Mouse (Mus musculus): ENCODE measurements around the gene 4930432K21Rik. TPM values are rescaled to one million over a fixed set of nuclear protein-coding genes. Genes with fewer than 3 reads are reported as not detected.

4930432K21Rik gene
- total and polyA plus RNA-seq, 2 experiments from 2014 or later = 2.7 to 5.9 TPM

DNA sequence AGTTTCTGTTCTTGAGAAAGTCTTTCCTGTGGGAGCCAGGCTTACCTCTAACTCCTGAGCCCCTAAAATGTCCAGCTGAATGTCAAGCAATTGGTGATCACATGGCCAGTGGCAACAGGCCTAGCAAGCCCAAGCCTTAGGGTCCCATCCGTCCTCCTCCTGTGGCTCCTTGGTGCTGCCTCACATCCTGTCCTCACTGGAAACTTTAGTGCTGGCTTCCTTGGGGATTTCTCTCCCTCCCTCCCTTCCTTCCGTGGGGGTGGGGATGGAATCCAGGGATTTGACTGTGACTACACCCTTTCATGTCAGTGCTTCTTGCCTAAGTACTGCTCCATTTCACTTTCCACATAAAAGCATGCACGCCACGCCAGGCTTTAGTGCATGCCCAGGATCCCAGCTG is 41.8 kb downstream of the 4930432K21Rik start:
- TF ChIP-seq CTCF (IDR thresholded peaks at IDR 0.05; ENCODE audit: low read depth) = no peak

DNA sequence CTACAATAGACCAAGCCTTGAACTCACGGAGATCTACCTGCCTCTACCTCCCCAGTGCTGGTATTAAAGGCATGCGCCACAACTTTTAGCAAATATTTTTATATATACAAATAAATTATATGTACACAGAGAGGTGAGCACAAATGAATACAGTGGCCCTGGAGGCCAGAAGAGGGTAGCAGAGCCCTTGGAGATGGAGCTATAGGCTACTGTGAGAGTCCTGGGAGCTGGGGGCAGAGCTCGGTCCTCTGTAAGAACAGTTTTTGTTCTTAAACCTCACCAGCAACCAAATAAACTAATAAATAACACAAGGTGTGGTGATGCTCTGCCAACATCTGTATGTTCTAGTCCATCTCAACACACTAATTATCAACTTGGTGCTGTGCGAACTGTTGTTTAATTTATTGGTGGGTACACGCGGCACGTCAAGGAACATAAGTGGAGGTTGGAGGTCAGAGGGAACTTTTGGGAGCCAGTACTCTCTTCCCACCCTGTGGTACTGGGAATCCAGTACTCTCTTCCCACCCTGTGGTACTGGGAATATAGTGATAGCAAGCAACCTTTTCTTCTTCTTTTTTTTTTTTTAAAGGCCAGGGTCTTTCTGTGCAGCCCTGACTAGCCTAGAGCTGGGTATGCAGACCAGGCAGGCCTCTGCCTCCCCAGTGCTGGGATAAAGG is 42.5 kb downstream of the 4930432K21Rik start:
- DNase-seq (ENCODE audit: low spot score) = no peak
- 95% methylated on average over 7 of the region's 7 CpGs for WGBS
- ATAC-seq = no peak
- Histone ChIP-seq H3K4me2 (ENCODE audit: low read depth, low read length) (no peak overlapping the region), H3K4me1 (ENCODE audit: insufficient read depth, low read length) (no peaks in the 10 kb centered on the region; the same call in 1 of the 2 replicates), H3K9ac (replicated peaks; ENCODE audit: low read length) (no peak overlapping the region), H3K27me3 (ENCODE audit: insufficient read depth, low read length) (no peaks in the 10 kb centered on the region), H3K9me3 (ENCODE audit: low read length) (no peaks in the 10 kb centered on the region), H3K36me3 (ENCODE audit: insufficient read depth, low read length) (no peaks in the 10 kb centered on the region), H3K4me3 (ENCODE audit: low read length) (no peak overlapping the region), H3K27ac (no peak overlapping the region)
- TF ChIP-seq CTCF (IDR thresholded peaks at IDR 0.05; ENCODE audit: low read depth) = no peak

More for the DNA sequence above, 41.8 kb downstream of the 4930432K21Rik start:
- Histone ChIP-seq H3K4me1 (ENCODE audit: insufficient read depth, low read length) (no peaks in the 10 kb centered on the region; the same call in 1 of the 2 replicates), H3K27ac (no peak overlapping the region), H3K4me3 (ENCODE audit: low read length) (no peak overlapping the region), H3K27me3 (ENCODE audit: insufficient read depth, low read length) (no peaks in the 10 kb centered on the region), H3K4me2 (ENCODE audit: low read depth, low read length) (no peak overlapping the region), H3K9ac (replicated peaks; ENCODE audit: low read length) (no peak overlapping the region), H3K36me3 (ENCODE audit: insufficient read depth, low read length) (no peaks in the 10 kb centered on the region), H3K9me3 (ENCODE audit: low read length) (no peaks in the 10 kb centered on the region)
- no peak for DNase-seq (ENCODE audit: low spot score)
- ATAC-seq = no peak
- WGBS = 65% methylated on average over 4 of the region's 4 CpGs

DNA sequence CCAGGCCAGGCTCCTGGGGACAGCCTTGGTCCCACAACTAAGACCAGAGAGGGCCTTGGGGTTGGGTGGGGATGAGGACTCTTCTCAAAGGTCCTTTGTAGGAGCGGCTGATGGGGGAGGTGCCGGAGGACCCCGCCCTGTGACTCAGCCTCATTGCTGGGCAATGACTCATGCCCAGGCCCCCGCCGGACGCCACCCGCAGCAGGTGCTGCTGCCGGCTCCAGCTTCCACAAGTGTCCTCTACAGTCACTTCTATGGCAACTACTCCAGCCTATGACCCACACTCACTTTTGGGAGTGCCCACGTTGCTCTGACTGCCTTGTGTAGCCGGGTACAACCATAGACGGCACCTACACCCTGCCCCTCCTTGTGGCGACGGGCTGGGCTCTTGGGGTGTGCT is 44.2 kb downstream of the 4930432K21Rik start:
- H3K9ac ChIP-seq (replicated peaks; ENCODE audit: low read length) = no peak overlapping the region
- no peak for TF ChIP-seq CTCF (IDR thresholded peaks at IDR 0.05; ENCODE audit: low read depth)
- no peak for DNase-seq (ENCODE audit: low spot score)
- no peaks in the 10 kb centered on the region for H3K4me1 ChIP-seq (ENCODE audit: insufficient read depth, low read length)
- no peaks in the 10 kb centered on the region for H3K27me3 ChIP-seq (ENCODE audit: insufficient read depth, low read length)
- no peaks in the 10 kb centered on the region for H3K36me3 ChIP-seq (ENCODE audit: insufficient read depth, low read length)
- WGBS = 23% methylated on average over 13 of the region's 13 CpGs
- H3K4me3 ChIP-seq (ENCODE audit: low read length) = no peak overlapping the region
- H3K4me2 ChIP-seq (ENCODE audit: low read depth, low read length) = peak overlapping the region; percentile 43
- no peaks in the 10 kb centered on the region for H3K9me3 ChIP-seq (ENCODE audit: low read length)
- H3K27ac ChIP-seq = peak overlapping the region; percentile 68
- ATAC-seq = peak; percentile 60

DNA sequence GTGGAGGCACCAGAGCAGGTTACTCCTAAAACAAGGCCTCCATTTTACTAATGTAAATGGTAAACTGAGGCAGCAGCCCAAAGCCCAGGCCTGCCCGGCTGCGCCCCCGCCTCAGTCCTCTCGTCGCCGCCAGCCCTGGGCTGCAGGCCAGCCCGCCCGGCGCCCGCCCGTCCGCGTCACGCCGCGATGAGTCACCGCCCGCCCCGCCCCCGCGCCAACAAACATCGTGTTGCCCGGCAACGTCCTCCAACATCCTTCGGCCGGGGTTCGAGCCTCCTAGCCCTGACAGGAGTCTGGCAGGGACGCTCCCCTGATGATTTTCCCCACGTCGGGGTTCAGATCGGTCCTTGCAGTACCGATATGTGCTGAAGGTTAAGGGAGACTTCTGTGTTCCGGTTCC is 44.7 kb downstream of the 4930432K21Rik start:
- Histone ChIP-seq H3K27ac (peak overlapping the region; percentile 68), H3K4me2 (ENCODE audit: low read depth, low read length) (peak overlapping the region; percentile 43), H3K4me1 (ENCODE audit: insufficient read depth, low read length) (no peaks in the 10 kb centered on the region; the same call in 1 of the 2 replicates), H3K9me3 (ENCODE audit: low read length) (no peaks in the 10 kb centered on the region), H3K9ac (replicated peaks; ENCODE audit: low read length) (no peak overlapping the region), H3K36me3 (ENCODE audit: insufficient read depth, low read length) (no peaks in the 10 kb centered on the region), H3K4me3 (ENCODE audit: low read length) (0 out of 2 replicates have a peak overlapping the region, but pooled peaks have one; percentile 7), H3K27me3 (ENCODE audit: insufficient read depth, low read length) (no peaks in the 10 kb centered on the region)
- peak; percentile 77 for DNase-seq (ENCODE audit: low spot score)
- 3% methylated on average over 33 of the region's 33 CpGs for WGBS
- no peak for TF ChIP-seq CTCF (IDR thresholded peaks at IDR 0.05; ENCODE audit: low read depth)
- peak; percentile 70 for ATAC-seq

DNA sequence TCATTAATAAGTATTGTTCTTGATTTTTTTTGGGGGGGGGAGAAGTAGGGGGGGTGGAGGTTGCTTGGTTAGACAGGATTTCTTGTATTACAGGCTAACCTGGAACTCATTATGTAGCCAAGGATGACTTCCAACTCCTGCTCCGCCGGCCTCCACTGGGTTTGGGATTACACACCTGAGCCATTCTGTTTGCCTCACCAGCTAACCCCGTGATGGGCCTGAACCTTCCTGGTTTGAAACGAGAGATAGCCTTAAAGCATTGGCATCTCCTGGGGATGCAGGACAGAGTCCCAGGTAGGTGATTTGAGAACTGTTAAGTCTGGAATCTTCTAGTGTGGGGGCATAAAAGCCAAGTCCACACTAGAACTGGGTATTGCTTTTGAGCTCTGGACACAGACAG is 45.3 kb downstream of the 4930432K21Rik start:
- ATAC-seq = no peak
- Histone ChIP-seq H3K4me2 (ENCODE audit: low read depth, low read length) (no peak overlapping the region), H3K9me3 (ENCODE audit: low read length) (no peaks in the 10 kb centered on the region), H3K27me3 (ENCODE audit: insufficient read depth, low read length) (no peaks in the 10 kb centered on the region), H3K9ac (replicated peaks; ENCODE audit: low read length) (no peak overlapping the region), H3K36me3 (ENCODE audit: insufficient read depth, low read length) (no peaks in the 10 kb centered on the region), H3K4me3 (ENCODE audit: low read length) (no peak overlapping the region), H3K4me1 (ENCODE audit: insufficient read depth, low read length) (peaks cover 6% of the 10 kb centered on the region), H3K27ac (peak overlapping the region; percentile 68; the same call in 1 of the 2 replicates)
- no peak for DNase-seq (ENCODE audit: low spot score)
- TF ChIP-seq CTCF (IDR thresholded peaks at IDR 0.05; ENCODE audit: low read depth) = no peak
- 69% methylated on average over 4 of the region's 4 CpGs for WGBS

DNA sequence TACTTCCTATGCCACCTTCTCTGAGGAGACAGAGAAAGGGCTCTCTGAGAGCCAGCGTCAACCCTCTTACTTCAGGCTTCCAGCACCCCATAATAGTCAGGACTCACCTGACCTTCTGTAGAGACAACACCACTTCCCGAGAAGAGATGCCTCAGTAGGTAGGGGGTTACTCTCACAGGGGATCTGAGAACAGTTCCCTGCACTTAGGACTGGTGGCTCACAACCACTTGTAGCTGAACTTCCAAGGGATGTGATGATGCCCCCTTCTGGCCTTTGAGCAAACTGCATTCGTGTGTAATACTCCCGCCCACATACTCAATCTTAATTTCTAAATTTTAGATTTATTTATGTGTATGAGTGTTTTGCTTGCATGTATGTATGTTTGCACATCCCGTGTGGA is 45.7 kb downstream of the 4930432K21Rik start:
- WGBS = 79% methylated on average over 5 of the region's 5 CpGs
- Histone ChIP-seq H3K9me3 (ENCODE audit: low read length) (no peaks in the 10 kb centered on the region), H3K4me3 (ENCODE audit: low read length) (no peak overlapping the region), H3K4me2 (ENCODE audit: low read depth, low read length) (no peak overlapping the region), H3K27me3 (ENCODE audit: insufficient read depth, low read length) (no peaks in the 10 kb centered on the region), H3K36me3 (ENCODE audit: insufficient read depth, low read length) (no peaks in the 10 kb centered on the region), H3K9ac (replicated peaks; ENCODE audit: low read length) (no peak overlapping the region), H3K27ac (no peak overlapping the region), H3K4me1 (ENCODE audit: insufficient read depth, low read length) (peaks cover 10% of the 10 kb centered on the region)
- ATAC-seq = no peak
- DNase-seq (ENCODE audit: low spot score) = peak; percentile 31
- peak; percentile 60 for TF ChIP-seq CTCF (IDR thresholded peaks at IDR 0.05; ENCODE audit: low read depth)

DNA sequence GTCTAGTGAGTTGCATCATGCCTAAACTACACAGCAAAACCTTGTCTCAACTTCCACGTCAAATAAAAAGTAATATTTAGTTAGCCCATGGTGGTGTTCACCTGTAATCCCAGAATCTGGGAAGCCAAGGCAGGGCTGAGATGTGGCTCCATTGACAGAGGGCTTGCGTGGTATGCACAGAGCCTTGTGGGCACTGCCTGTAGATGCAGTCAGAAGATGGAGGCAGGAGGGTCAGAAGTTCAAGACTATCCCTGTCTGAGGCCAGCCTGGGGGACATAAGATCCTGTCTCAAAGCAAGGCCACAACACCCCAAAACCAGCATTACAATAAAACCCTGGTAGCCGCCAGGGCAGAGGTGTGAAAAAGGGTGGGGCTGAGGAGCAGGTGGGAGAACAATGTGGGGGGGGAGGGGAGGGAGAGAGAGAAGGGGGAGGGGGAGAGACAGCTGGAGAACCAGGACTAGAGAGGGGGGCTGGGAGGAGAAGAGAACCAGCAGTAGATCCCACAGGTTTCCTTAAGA is 46.5 kb downstream of the 4930432K21Rik start:
- no peak for TF ChIP-seq CTCF (IDR thresholded peaks at IDR 0.05; ENCODE audit: low read depth)
- H3K4me1 ChIP-seq (ENCODE audit: insufficient read depth, low read length) = peaks cover 11% of the 10 kb centered on the region
- no peak overlapping the region for H3K4me2 ChIP-seq (ENCODE audit: low read depth, low read length)
- H3K9ac ChIP-seq (replicated peaks; ENCODE audit: low read length) = no peak overlapping the region
- no peaks in the 10 kb centered on the region for H3K27me3 ChIP-seq (ENCODE audit: insufficient read depth, low read length)
- DNase-seq (ENCODE audit: low spot score) (no peak), ATAC-seq (no peak)
- no peaks in the 10 kb centered on the region for H3K36me3 ChIP-seq (ENCODE audit: insufficient read depth, low read length)
- 67% methylated on average over 3 of the region's 3 CpGs for WGBS
- no peak overlapping the region for H3K27ac ChIP-seq
- H3K4me3 ChIP-seq (ENCODE audit: low read length) = no peak overlapping the region
- H3K9me3 ChIP-seq (ENCODE audit: low read length) = no peaks in the 10 kb centered on the region

Measured in hindbrain, postnatal 0 days (tissue).